Mouse (Mus musculus) cerebellum, adult 9-10 months (tissue): ENCODE measurements around the gene 1700007K13Rik.

Experiments used
- DNase-seq: peaks from one replicate; pipeline ENCODE4 v3.0.0; 2022

Gene 1700007K13Rik

GRCm38 (mm10) chr2:28468486-28469225, 2.5 kb upstream of the 1700007K13Rik start:
- DNase-seq = no peak

DNA sequence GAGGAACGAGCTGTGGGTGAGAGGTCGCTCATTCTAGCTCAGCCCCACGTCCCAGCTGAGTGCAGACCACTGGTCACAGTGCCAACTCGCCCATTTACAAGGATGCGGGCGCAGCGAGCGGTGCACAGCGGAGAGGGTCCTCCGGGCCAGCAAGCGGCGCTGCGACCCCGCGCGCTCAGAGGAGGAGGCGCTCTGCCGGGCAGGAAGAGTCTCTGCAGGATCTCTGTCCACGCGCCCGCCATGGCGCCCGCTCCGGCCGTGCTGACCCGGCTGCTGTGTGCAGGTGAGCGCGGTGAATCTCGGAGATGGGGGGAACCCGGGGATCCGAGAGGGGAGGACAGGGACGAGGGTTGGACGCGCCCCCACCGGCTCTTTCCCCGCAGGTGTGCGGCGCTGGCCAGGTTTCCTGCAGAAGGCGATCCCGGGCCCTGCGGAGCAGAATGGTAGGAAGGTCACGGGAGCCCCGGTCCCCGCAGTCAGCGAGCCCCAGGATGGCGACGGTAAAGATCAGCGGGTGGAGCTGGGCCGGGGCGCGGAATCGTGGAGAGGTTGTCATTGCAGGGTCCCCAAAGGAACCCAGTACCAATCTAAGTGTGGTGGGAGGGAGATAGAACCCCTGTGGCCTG, 1.8 kb upstream of the 1700007K13Rik start, which contains the start of gene Mrps2:
Gene Mrps2 (plus strand): TSS at position 207 of the 626 bp plus-strand sequence.
- DNase-seq = peak; percentile 83

DNA sequence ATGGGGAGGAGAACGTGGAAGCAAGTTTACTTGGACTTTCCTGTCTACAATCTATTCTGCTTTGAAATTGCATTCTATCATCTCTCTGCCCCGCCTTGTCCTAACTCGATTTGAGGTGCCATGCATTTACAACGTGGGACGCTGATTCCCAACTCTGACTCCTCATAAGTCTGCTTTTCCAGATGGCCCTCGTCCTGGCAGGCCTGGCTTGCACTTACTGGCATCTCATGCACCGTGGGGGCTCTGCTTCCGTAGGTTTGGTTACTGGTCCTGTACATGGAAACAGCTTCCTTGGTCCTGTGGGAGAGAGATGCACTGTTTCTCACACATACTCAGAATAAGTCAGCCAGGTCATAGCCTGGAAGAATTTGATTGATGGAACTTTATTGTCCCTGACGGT, 1.2 kb downstream of the 1700007K13Rik start:
- DNase-seq = no peak

DNA sequence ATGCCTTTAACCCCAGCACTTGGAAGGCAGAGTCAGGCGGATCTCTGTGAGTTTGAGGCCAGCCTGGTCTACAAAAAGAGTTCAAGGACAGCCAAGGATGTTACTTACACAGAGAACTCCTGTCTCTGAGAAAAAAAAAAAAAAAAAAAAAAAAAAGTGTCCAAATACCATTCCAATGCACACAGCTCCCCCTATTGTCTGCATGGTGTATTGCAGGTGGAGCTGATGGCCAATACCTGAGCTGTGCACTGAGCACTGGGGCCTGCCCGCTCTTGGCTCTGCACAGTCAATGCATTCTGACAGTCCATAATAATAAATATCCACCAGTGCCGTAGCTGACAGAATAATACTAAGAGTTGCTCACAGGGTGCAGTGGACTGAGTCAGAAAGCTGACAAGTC, 2.2 kb downstream of the 1700007K13Rik start:
- DNase-seq = peak; percentile 83

- no peak for DNase-seq
Measured at GRCm38 (mm10) chr2:28456616-28457015, 9.5 kb downstream of the 1700007K13Rik start.

DNA sequence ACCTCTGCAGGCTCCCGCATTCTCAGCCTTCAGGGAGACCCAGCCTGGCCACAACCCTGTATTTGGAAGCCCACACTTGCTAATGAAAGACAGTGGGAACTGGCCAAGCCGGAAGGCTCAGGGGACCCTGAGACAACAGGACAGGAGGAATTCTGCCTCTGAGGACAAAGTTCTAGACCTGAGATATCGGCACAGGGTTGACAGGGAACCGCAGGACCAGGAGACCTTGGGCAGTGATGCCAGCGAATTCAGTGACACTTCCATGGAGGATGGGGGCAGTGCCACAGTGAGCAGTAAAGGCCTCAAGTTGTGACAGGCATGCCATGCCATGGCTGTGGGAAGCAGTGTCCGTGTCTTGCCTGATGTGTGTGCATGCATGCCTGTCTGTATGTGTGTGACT, 12.6 kb downstream of the 1700007K13Rik start:
- DNase-seq = no peak

DNA sequence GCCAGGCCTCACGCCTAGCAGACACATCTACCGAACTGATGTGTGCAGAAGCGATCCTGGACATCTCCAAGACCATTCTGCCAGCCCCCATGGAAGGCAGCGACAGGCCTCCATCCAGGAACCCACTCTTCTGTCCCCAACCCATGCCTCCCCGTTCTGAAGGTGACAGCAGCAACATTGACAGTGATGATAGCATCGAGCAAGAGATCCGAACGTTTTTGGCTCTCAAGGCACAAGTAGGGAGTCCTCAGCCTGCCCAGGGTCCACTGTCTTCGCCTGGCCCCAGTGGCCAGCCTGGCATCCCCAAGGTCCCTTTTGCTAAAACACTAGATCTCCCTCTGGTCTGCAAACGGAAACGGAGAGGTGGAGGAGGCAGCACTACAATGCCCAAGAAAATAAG, 14.5 kb downstream of the 1700007K13Rik start:
- no peak for DNase-seq

DNA sequence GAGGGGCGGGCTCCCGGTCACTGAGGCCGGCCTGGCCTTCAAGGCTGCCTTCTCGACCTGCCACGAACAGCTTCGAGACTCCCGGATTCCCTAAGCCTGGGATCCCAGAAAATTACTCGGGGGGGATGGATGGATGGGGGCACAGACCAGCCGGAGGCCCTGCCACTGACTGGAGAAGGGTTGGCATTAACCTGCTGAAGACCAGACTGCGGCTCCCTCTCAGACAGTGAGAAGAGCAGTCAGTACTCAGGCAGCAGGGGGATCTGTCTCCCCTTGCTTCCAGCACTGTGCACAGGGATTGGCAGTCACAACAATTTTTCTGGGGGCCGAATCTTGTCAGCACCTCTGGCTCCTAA, 18.8 kb downstream of the 1700007K13Rik start:
- DNase-seq = no peak

- DNase-seq = peak; percentile 43
Measured at GRCm38 (mm10) chr2:28446515-28447314, 19.4 kb downstream of the 1700007K13Rik start, which contains the start of gene Ppp1r26. TSS of gene Ppp1r26 (plus strand) at chr2:28446800.

- DNase-seq = peak; percentile 26
Measured at GRCm38 (mm10) chr2:28446181-28446514, 20.0 kb downstream of the 1700007K13Rik start.

- DNase-seq = no peak
Measured at GRCm38 (mm10) chr2:28445082-28445481, 21.1 kb downstream of the 1700007K13Rik start.

GRCm38 (mm10) chr2:28440842-28441241, 25.3 kb downstream of the 1700007K13Rik start:
- no peak for DNase-seq

DNA sequence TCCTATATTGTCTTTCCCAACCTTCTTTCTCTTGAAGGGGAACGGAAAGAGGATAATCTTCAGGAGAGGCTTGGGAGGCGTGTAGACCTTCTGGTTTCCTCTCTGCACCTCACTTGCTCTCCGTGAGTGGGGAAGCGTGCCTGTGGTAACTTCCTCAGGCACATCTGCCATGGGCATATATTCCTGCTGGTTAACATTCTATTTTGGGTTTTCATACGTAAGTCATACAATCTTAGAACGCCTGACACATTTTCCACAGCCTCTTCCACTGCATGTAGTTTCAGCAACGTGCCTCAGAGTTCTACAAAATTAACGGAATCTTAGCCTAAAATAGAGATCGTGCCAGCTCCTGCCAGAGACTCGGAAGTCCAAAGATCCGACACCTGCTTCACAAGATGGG, 30.7 kb downstream of the 1700007K13Rik start:
- no peak for DNase-seq

DNA sequence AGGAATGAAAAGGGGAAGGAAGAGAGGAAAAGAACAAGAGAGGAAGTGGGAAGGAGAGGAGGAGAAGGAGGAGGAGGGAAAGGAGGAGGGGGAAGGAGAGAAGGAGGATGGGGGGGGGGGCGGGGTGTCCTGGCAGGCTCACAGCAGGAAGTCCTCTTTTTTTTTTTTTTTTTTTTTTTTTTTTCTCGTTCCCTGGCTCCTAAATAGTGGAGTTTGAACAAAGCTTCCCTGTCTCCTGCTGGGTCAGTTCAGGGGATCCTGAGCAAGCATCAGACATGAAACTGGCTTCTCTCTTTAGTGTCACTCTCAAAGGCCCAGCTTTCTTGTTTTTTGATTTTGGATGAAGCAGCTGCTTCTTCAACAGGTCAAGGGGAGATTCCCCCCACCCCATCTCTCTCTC, 32.6 kb downstream of the 1700007K13Rik start:
- DNase-seq = no peak

GRCm38 (mm10) chr2:28432811-28433210, 33.3 kb downstream of the 1700007K13Rik start:
- DNase-seq = no peak

GRCm38 (mm10) chr2:28430846-28431245, 35.3 kb downstream of the 1700007K13Rik start:
- DNase-seq = no peak

DNA sequence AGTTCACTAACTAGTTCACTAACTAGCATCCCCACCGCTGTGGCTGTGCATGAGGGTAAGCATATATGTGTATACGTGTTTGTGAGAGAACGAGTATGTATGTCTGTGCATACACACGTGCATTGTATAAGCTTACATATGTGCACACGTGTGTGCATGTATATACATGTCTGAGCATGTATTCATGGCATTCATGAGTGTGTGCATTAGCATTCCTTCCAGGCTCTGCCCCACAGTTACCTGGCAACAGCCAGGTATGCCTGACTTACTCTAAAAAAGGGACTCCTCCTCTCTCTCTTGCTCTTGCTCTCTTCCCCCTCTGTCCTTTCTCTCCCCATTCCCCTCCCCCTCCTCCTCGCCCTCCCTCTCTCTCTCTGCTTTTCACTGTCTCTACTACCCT, 38.9 kb downstream of the 1700007K13Rik start:
- no peak for DNase-seq

GRCm38 (mm10) chr2:28423167-28423566, 43.0 kb downstream of the 1700007K13Rik start:
- peak; percentile 50 for DNase-seq

GRCm38 (mm10) chr2:28419898-28420297, 46.2 kb downstream of the 1700007K13Rik start:
- peak; percentile 98 for DNase-seq

DNA sequence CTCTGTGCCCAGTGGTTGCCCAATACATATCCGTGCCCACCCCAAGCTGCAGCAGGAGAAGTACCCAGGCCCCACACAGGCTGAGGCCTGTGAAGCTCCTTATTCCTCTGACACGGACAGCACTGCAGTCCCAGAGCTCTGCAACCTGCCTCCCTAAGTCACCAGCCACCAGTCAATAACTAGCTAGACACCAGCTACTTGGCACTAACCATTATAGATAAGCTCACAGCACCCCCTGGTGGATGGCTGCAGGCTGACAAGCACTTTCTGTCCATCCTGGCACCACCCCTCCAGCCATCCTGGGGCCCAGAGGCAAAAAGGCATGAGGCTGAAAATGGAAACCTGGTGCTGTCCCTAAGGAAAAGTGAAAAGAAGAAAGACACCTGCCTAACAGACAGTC, 48.1 kb downstream of the 1700007K13Rik start:
- peak; percentile 98 for DNase-seq

GRCm38 (mm10) chr2:28416511-28416910, 49.6 kb downstream of the 1700007K13Rik start:
- DNase-seq = peak; percentile 78

DNA sequence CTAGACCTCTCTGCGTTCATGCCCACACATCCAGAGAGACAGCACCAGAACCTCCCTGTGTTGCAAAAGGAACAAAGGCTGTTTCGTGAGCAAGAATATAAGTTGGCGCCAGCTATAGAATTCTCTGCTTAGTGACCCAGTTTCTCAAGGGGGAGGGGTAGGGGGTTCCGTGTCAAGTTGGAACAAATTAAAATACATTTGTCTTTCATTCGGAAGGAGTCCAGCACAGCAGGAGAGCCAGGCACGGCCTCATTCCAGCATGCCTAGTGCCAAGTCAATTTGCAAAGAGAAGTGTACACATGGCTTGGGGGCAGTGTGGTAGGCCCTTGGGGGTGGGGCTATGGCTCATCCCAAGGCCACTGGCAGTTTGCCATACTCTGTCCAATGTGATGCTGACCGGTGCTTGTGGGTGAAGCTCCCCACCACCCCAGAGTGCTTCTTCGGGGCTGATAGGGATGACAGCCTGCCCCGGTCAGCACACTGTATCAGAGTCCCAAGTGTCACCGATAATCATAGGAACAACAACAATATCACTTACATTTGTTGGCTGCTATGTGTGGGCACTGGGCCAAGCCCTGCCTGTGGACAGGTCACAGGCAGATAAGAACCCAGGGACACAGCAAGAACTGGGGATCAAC, 50.6 kb downstream of the 1700007K13Rik start:
- DNase-seq = peak; percentile 100

DNA sequence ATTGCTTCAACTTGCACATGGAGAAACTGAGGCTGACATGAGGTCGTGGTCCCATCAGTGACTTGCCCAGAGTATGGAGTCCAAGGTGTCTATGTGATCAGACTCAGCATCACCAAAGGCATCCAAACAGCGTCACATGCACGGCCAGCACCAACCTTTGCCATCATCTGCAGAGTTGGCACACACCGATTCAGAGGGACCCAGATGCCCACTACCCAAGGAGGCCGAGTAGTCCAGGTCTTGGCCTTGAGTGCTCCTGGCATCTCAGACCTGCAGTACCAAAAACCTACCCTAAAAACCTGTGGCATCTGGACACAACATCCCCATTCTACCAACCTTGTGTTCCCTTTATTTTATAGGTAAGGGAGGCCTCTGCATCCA, 51.4 kb downstream of the 1700007K13Rik start:
- DNase-seq = peak; percentile 68
